Mouse (Mus musculus) limb, embryonic 12.5 days (tissue): ENCODE data around the gene Nme4. TPM values are rescaled to one million over a fixed set of nuclear protein-coding genes. Genes with fewer than 3 reads are reported as not detected.
A peak's percentile ranks its signal among the peaks of the same experiment; 100 is the strongest.
"Not testable (repeated sequence)": the region's sequence is repeated elsewhere in the genome, so short reads cannot be mapped to it uniquely, and the experiment has no call there.

ENCODE experiments used
- ATAC-seq: fragments of 200-750 bp; cut with Nextera tagmentation; 2 replicates; pipeline ENCODE4 v1.8.0; 2017; ENCODE audit warnings: low read depth, moderate TSS enrichment; ENCODE audit not compliant: insufficient number of reproducible peaks, insufficient read depth, low FRiP score, low TSS enrichment
- H3K27ac ChIP-seq: fragments of 300-500 bp; sonication (generic); 2 replicates; pipeline ENCODE4 v1.5.1; 2016; ENCODE audit warnings: mild to moderate bottlenecking, moderate library complexity
- H3K27me3 ChIP-seq: fragments of 300-500 bp; sonication (generic); 2 replicates; pipeline ENCODE4 v1.6.1; 2016; ENCODE audit warnings: mild to moderate bottlenecking, moderate library complexity
- H3K36me3 ChIP-seq: fragments of 300-500 bp; sonication (generic); 2 replicates; pipeline ENCODE4 v1.6.1; 2016; ENCODE audit warnings: mild to moderate bottlenecking, moderate library complexity
- H3K4me1 ChIP-seq: fragments of 300-500 bp; sonication (generic); replicated peaks from 2 replicates; pipeline ENCODE4 v1.6.1; 2016
- H3K4me2 ChIP-seq: fragments of 300-500 bp; sonication (generic); 2 replicates; pipeline ENCODE4 v1.6.1; 2016; ENCODE audit warnings: mild to moderate bottlenecking, moderate library complexity
- H3K4me3 ChIP-seq: fragments of 300-500 bp; sonication (generic); replicated peaks from 2 replicates; pipeline ENCODE4 v1.5.1; 2016; ENCODE audit warnings: mild to moderate bottlenecking
- H3K9ac ChIP-seq: fragments of 300-500 bp; sonication (generic); replicated peaks from 2 replicates; pipeline ENCODE4 v1.6.1; 2016; ENCODE audit warnings: mild to moderate bottlenecking, moderate library complexity
- H3K9me3 ChIP-seq: fragments of 300-500 bp; sonication (generic); 2 replicates; pipeline ENCODE4 v1.6.1; 2016; ENCODE audit warnings: mild to moderate bottlenecking, moderate library complexity
- WGBS: fragments of 180-500 bp; shearing (Covaris S2); methylation state at CpG from one replicate; pipeline ENCODE4 v1.1.7; 2016; 5-methylcytosine and 5-hydroxymethylcytosine counted together
- polyA plus RNA-seq: library from polyadenylated mRNA; unstranded; fragments of >200 nt; fragmentation: Nextera tagmentation; extraction: Ambion mirVana; gene quantifications from 2 replicates; pipeline ENCODE4 v1.2.1, GENCODE M21; 2016

Nme4 gene
- polyA plus RNA-seq, 1 experiment from 2014 or later, result 132 TPM

- ATAC-seq, result no peak
- H3K36me3 ChIP-seq, result peaks cover 46% of the 10 kb centered on the region
- H3K9me3 ChIP-seq, result no peaks in the 10 kb centered on the region
Measured at GRCm38 (mm10) chr17:26124560-26124959, 29.2 kb upstream of the Nme4 start.

GRCm38 (mm10) chr17:26123267-26123684 is 27.9 kb upstream of the Nme4 start, which contains the start of gene Mrpl28:
Mrpl28 (plus strand) TSS chr17:26123500.
- peaks cover 34% of the 10 kb centered on the region for H3K36me3 ChIP-seq
- H3K4me2 ChIP-seq, result peak within 1 kb of the TSS; percentile 92
- ATAC-seq, result peak; percentile 89
- WGBS, result under 1% methylated on average over 32 of the region's 32 CpGs
- H3K9me3 ChIP-seq, result no peaks in the 10 kb centered on the region
- no peak within 1 kb of the TSS for H3K27ac ChIP-seq
- peak within 1 kb of the TSS; percentile 83 for H3K9ac ChIP-seq
- H3K4me3 ChIP-seq, result peak within 1 kb of the TSS; percentile 92
- H3K27me3 ChIP-seq, result peaks cover 18% of the 10 kb centered on the region
- peaks cover 11% of the 10 kb centered on the region for H3K4me1 ChIP-seq

More at GRCm38 (mm10) chr17:26124560-26124959, 29.2 kb upstream of the Nme4 start:
- Histone ChIP-seq H3K4me2 (peak overlapping the region; percentile 92), H3K4me3 (peak overlapping the region; percentile 92), H3K4me1 (peaks cover 11% of the 10 kb centered on the region), H3K27me3 (peaks cover 5% of the 10 kb centered on the region), H3K27ac (no peak overlapping the region), H3K9ac (peak overlapping the region; percentile 83; the same call in 1 of the 2 replicates)
- 90% methylated on average over 7 of the region's 7 CpGs for WGBS

- no peak for ATAC-seq
- no peak overlapping the region for H3K4me2 ChIP-seq
- H3K9ac ChIP-seq, result no peak overlapping the region
- 64% methylated on average over 5 of the region's 5 CpGs for WGBS
- peaks cover 11% of the 10 kb centered on the region for H3K4me1 ChIP-seq
- H3K36me3 ChIP-seq, result peaks cover 27% of the 10 kb centered on the region
- H3K27me3 ChIP-seq, result peaks cover 25% of the 10 kb centered on the region
- H3K27ac ChIP-seq, result no peak overlapping the region
- no peaks in the 10 kb centered on the region for H3K9me3 ChIP-seq
- H3K4me3 ChIP-seq, result no peak overlapping the region
Measured at GRCm38 (mm10) chr17:26122431-26123140, 27.2 kb upstream of the Nme4 start.

GRCm38 (mm10) chr17:26119766-26120710 is 24.6 kb upstream of the Nme4 start:
- Histone ChIP-seq H3K4me3 (no peak overlapping the region), H3K27ac (no peak overlapping the region), H3K4me2 (no peak overlapping the region), H3K9me3 (no peaks in the 10 kb centered on the region), H3K27me3 (peaks cover 51% of the 10 kb centered on the region), H3K36me3 (peaks cover 2% of the 10 kb centered on the region), H3K9ac (no peak overlapping the region), H3K4me1 (peaks cover 11% of the 10 kb centered on the region)
- 47% methylated on average over 33 of the region's 33 CpGs for WGBS
- ATAC-seq, result peak; percentile 29

- Histone ChIP-seq H3K9ac (no peak overlapping the region), H3K4me1 (peaks cover 13% of the 10 kb centered on the region), H3K4me3 (no peak overlapping the region), H3K9me3 (no peaks in the 10 kb centered on the region), H3K36me3 (no peaks in the 10 kb centered on the region), H3K27me3 (peaks cover 84% of the 10 kb centered on the region), H3K4me2 (no peak overlapping the region), H3K27ac (no peak overlapping the region)
- ATAC-seq, result no peak
- WGBS, result 86% methylated on average over 17 of the region's 17 CpGs
Measured at GRCm38 (mm10) chr17:26116503-26117258, 21.3 kb upstream of the Nme4 start.

GRCm38 (mm10) chr17:26115956-26116487 is 20.6 kb upstream of the Nme4 start:
- H3K9ac ChIP-seq, result no peak overlapping the region
- H3K9me3 ChIP-seq, result no peaks in the 10 kb centered on the region
- no peak overlapping the region for H3K27ac ChIP-seq
- peaks cover 16% of the 10 kb centered on the region for H3K4me1 ChIP-seq
- no peak overlapping the region for H3K4me3 ChIP-seq
- H3K36me3 ChIP-seq, result no peaks in the 10 kb centered on the region
- 51% methylated on average over 3 of the region's 3 CpGs for WGBS
- ATAC-seq, result no peak
- no peak overlapping the region for H3K4me2 ChIP-seq
- peaks cover 91% of the 10 kb centered on the region for H3K27me3 ChIP-seq

GRCm38 (mm10) chr17:26115205-26115898 is 19.9 kb upstream of the Nme4 start:
- no peak overlapping the region for H3K4me2 ChIP-seq
- 75% methylated on average over 7 of the region's 7 CpGs for WGBS
- H3K36me3 ChIP-seq, result no peaks in the 10 kb centered on the region
- ATAC-seq, result no peak
- H3K27me3 ChIP-seq, result peaks cover 97% of the 10 kb centered on the region
- no peak overlapping the region for H3K9ac ChIP-seq
- H3K4me1 ChIP-seq, result peaks cover 19% of the 10 kb centered on the region
- H3K27ac ChIP-seq, result no peak overlapping the region
- no peak overlapping the region for H3K4me3 ChIP-seq
- no peaks in the 10 kb centered on the region for H3K9me3 ChIP-seq

GRCm38 (mm10) chr17:26114461-26114860 is 19.1 kb upstream of the Nme4 start:
- not testable (repeated sequence) for H3K27ac ChIP-seq, H3K4me2 ChIP-seq, H3K9me3 ChIP-seq, H3K4me3 ChIP-seq, H3K36me3 ChIP-seq, ATAC-seq, H3K9ac ChIP-seq
- WGBS, result 57% methylated on average over 7 of the region's 7 CpGs
- Histone ChIP-seq H3K4me1 (peaks cover 17% of the 10 kb centered on the region), H3K27me3 (peaks cover 95% of the 10 kb centered on the region)

GRCm38 (mm10) chr17:26114061-26114460 is 18.7 kb upstream of the Nme4 start:
- Histone ChIP-seq H3K27ac (no peak overlapping the region), H3K9ac (0 out of 2 replicates have a peak overlapping the region, but pooled peaks have one; percentile 71), H3K4me3 (peak overlapping the region; percentile 65)

More at GRCm38 (mm10) chr17:26114061-26114460, 18.7 kb upstream of the Nme4 start:
- Histone ChIP-seq H3K4me2 (peak overlapping the region; percentile 99), H3K9me3 (no peaks in the 10 kb centered on the region), H3K36me3 (no peaks in the 10 kb centered on the region), H3K27me3 (peaks cover 91% of the 10 kb centered on the region), H3K4me1 (peaks cover 17% of the 10 kb centered on the region)
- no peak for ATAC-seq
- 12% methylated on average over 8 of the region's 8 CpGs for WGBS
